Mouse (Mus musculus) stomach, embryonic 14.5 days (tissue): ENCODE measurements around the gene Wipf1. TPM values are rescaled to one million over a fixed set of nuclear protein-coding genes. Genes with fewer than 3 reads are reported as not detected.

ENCODE experiments used
- ATAC-seq: fragments of 200-750 bp; cut with Nextera tagmentation; 2 replicates; pipeline ENCODE4 v1.8.0; 2017; ENCODE audit warnings: low read depth, moderate TSS enrichment; ENCODE audit not compliant: insufficient number of reproducible peaks, insufficient read depth, low FRiP score
- H3K27ac ChIP-seq: fragments of 300-500 bp; sonication (generic); 2 replicates; pipeline ENCODE4 v1.5.1; 2014; ENCODE audit warnings: mild to moderate bottlenecking, low read length, moderate library complexity, mixed read lengths
- H3K27me3 ChIP-seq: fragments of 300-500 bp; sonication (generic); 2 replicates; pipeline ENCODE4 v1.6.1; 2014; ENCODE audit warnings: low read length, control low read depth, mixed read lengths; ENCODE audit not compliant: control insufficient read depth, insufficient read depth
- H3K36me3 ChIP-seq: fragments of 300-500 bp; sonication (generic); 2 replicates; pipeline ENCODE4 v1.6.1; 2014; ENCODE audit warnings: mild to moderate bottlenecking, control low read depth, low read length, moderate library complexity, mixed read lengths; ENCODE audit not compliant: control insufficient read depth, insufficient read depth
- H3K4me1 ChIP-seq: fragments of 300-500 bp; sonication (generic); 2 replicates; pipeline ENCODE4 v1.6.1; 2014; ENCODE audit warnings: low read length, control low read depth, mixed read lengths; ENCODE audit not compliant: control insufficient read depth, insufficient read depth
- H3K4me2 ChIP-seq: fragments of 300-500 bp; sonication (generic); replicated peaks from 2 replicates; pipeline ENCODE4 v1.6.1; 2014; ENCODE audit warnings: low read depth, low read length, control low read depth
- H3K4me3 ChIP-seq: fragments of 300-500 bp; sonication (generic); 2 replicates; pipeline ENCODE4 v1.5.1; 2014; ENCODE audit warnings: low read depth, low read length, control low read depth
- H3K9ac ChIP-seq: fragments of 300-500 bp; sonication (generic); replicated peaks from 2 replicates; pipeline ENCODE4 v1.6.1; 2014; ENCODE audit warnings: low read depth, mild to moderate bottlenecking, control low read depth, low read length, moderate library complexity, mixed read lengths
- H3K9me3 ChIP-seq: fragments of 300-500 bp; sonication (generic); 2 replicates; pipeline ENCODE4 v1.6.1; 2016; ENCODE audit warnings: low read depth, low read length, control low read depth; ENCODE audit not compliant: control insufficient read depth
- WGBS: fragments of 180-500 bp; shearing (Covaris S2); extraction: QIAGEN DNeasy Blood & Tissue Kit; methylation state at CpG from one replicate; pipeline ENCODE4 v1.1.7; 2014; 5-methylcytosine and 5-hydroxymethylcytosine counted together
- polyA plus RNA-seq: library from polyadenylated mRNA; unstranded; fragments of >200 nt; fragmentation: Nextera tagmentation; extraction: Ambion mirVana; gene quantifications from 2 replicates; pipeline ENCODE4 v1.2.1, GENCODE M21; 2014

Wipf1 gene
- polyA plus RNA-seq, 1 experiment from 2014 or later, result 12.0 TPM

DNA sequence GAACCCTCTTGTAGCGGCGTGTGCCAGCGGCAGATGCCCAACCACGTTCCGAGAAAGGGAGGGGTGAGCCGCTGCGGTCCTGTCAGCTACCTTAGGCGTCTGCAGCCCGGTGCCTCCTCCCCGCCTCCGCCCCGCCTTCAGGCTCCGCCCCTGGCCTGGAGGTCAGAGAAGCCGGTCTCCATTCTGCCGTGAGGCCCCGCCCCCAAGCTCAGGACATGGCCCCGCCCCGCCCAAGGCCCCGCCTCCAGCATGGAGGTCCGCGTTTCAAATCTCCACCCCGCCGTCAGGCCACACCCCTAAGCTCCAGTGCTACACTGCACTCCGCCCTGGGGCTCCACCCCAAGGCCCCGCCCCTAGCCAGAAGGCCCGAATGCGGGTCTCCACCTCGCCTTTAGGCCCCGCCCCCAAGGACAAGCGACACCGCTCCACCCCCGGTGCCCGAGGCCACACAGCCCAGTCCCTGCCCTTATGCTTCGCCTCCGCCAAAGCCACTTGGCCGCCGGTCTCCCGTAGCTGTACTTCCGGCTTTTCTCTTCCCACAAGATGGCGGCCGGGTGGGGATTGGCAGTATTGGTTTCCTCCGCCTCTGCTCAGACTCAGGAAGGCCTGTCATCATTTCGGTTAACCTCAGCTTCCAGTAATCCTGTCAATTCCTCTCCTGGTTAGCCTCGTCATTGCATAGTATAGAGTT is 143.0 kb downstream of the Wipf1 start, which contains the start of gene Gpr155:
Gpr155 (minus strand) TSS at position 217 of the 691 bp plus-strand sequence.
- peak within 1 kb of the TSS; percentile 46 for H3K9ac ChIP-seq
- H3K36me3 ChIP-seq, result no peaks in the 10 kb centered on the region
- WGBS, result under 1% methylated on average over 44 of the region's 44 CpGs
- H3K27ac ChIP-seq, result peak within 1 kb of the TSS; percentile 40
- peak within 1 kb of the TSS; percentile 65 for H3K4me3 ChIP-seq
- no peaks in the 10 kb centered on the region for H3K9me3 ChIP-seq
- H3K4me2 ChIP-seq, result peak within 1 kb of the TSS; percentile 99
- H3K27me3 ChIP-seq, result no peaks in the 10 kb centered on the region
- H3K4me1 ChIP-seq, result 0 out of 2 replicates have a peak, but pooled peaks cover 3% of the 10 kb centered on the region
- peak; percentile 99 for ATAC-seq

DNA sequence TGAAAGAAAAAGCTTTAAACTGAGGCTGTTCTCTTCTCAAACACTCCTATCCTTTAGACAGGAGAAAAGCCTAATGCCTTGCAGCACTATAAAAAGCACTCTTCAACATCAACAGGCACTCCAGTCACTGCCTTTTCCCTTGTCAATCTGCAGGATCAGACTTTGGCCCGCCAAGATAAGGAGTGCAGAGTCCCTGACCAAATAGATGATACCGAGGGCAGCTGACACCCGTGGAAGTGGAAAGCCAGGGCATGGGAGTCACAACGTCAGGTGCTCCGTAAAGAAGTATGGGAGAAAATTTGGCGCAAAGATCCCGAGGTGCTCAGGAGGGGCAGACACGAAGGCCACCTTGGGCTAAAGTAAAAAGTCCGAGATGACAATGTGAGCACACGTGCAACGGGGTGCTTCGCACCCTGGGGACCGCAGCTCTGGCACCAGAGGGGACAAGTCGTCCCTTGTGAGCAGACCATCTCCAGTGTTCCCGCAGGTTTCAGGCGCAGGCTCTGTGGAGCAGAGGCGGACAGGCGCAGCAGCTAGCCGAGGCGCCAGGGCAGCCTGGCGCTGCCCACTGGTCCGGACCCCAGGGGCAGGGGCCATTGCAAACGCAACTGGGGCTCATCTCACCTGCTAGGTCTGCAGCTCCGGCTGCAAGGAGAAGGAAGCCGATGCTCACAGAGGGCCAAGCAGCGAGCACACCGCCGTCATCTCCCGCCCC is 143.7 kb downstream of the Wipf1 start:
- Histone ChIP-seq H3K4me3 (peak overlapping the region; percentile 65), H3K4me2 (peak overlapping the region; percentile 99), H3K9ac (peak overlapping the region; percentile 46), H3K27ac (0 out of 2 replicates have a peak overlapping the region, but pooled peaks have one; percentile 6), H3K27me3 (no peaks in the 10 kb centered on the region), H3K4me1 (0 out of 2 replicates have a peak, but pooled peaks cover 3% of the 10 kb centered on the region), H3K36me3 (no peaks in the 10 kb centered on the region), H3K9me3 (no peaks in the 10 kb centered on the region)
- ATAC-seq, result no peak
- WGBS, result 2% methylated on average over 29 of the region's 29 CpGs

DNA sequence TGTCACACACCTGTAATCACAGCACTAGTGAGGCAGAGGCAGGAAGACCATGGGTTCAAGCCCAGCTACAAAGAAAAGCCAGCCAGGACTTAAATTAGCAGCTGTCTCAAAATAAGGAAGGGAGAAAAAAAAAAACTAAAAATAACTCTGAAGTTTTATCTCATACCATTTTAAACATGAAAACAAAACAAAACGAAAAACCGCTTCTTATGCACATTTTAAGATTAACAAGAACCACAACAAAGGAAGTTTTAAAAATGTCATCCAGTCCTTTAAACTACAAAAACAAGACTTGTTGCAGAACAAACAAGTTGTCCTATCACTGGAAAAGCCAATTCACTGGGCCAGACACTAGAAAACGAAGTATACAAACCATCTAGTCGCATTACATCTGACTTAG is 144.4 kb downstream of the Wipf1 start:
- Histone ChIP-seq H3K9me3 (no peaks in the 10 kb centered on the region), H3K4me1 (0 out of 2 replicates have a peak, but pooled peaks cover 3% of the 10 kb centered on the region), H3K4me2 (peak overlapping the region; percentile 99), H3K4me3 (no peak overlapping the region; the same call in 1 of the 2 replicates), H3K27ac (no peak overlapping the region), H3K36me3 (no peaks in the 10 kb centered on the region), H3K27me3 (no peaks in the 10 kb centered on the region), H3K9ac (no peak overlapping the region)
- 88% methylated on average over 4 of the region's 4 CpGs for WGBS
- ATAC-seq, result no peak

DNA sequence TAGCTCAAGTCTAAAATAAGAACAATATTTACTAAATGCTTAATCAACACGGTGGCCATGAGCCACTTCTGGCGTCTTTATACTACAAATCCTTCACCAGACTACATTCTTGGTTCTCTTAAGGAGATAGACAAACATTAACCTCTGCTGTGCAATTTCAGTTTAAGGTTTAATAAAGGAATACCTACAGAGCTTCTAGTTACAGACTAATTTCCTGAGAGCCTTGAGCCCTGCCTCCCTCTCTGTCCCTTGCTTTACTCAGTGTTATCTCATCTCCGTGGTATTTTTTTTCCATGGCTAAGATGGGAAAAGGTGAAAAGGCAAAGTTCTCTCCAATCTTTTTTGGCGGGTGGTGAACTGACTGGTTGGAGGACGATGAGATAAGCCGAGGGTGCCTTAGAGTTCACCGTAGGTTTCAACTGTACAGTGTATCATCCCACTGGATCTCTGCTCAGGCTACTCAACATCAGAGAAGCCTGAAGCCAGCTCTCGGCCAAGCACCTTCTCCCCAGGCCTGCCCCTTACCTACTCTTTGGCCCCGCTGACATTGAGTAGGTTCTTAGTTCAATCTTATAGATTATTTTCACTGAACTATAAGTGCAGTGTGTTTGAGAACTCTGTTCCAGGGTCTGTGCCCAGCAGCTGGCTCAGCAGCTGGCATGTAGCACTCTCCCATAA is 149.1 kb downstream of the Wipf1 start:
- no peak overlapping the region for H3K27ac ChIP-seq
- no peak overlapping the region for H3K9ac ChIP-seq
- H3K27me3 ChIP-seq, result no peaks in the 10 kb centered on the region
- H3K9me3 ChIP-seq, result no peaks in the 10 kb centered on the region
- H3K4me2 ChIP-seq, result no peak overlapping the region
- no peaks in the 10 kb centered on the region for H3K36me3 ChIP-seq
- no peaks in the 10 kb centered on the region for H3K4me1 ChIP-seq
- H3K4me3 ChIP-seq, result no peak overlapping the region
- WGBS, result 67% methylated on average over 9 of the region's 9 CpGs
- ATAC-seq, result no peak

DNA sequence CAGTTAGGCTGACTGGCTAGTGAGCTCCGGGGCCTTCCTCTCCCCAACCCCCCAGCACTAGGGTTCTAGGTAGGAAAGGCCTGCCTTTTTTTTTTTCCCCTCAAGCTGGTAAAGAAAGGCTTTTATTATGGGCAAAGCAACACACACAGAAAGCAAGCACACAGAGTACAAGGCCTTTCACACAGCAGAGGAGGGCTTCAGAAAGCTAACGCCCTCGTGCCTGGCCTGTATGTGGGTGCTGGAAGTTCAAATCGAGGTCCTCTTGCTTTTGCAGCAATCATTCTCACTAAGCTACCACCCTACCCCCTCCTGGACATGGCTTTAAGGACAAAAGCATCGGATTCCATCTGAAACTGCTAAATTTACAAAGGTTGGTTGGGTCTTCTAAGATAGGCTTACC is 149.9 kb downstream of the Wipf1 start:
- H3K27ac ChIP-seq, result no peak overlapping the region
- H3K4me1 ChIP-seq, result no peaks in the 10 kb centered on the region
- ATAC-seq, result no peak
- H3K27me3 ChIP-seq, result no peaks in the 10 kb centered on the region
- no peaks in the 10 kb centered on the region for H3K9me3 ChIP-seq
- whole genome bisulfite sequencing, result 76% methylated on average over 5 of the region's 5 CpGs
- no peak overlapping the region for H3K9ac ChIP-seq
- no peaks in the 10 kb centered on the region for H3K36me3 ChIP-seq
- no peak overlapping the region for H3K4me2 ChIP-seq
- H3K4me3 ChIP-seq, result no peak overlapping the region

Other genes starting within 250 kb of the Wipf1 start
- gene Scrn3, start 217.1 kb downstream of the Wipf1 start, polyA plus RNA-seq, result 10.6 and 11.7 TPM in 2 replicates
- gene Cir1, start 217.0 kb downstream of the Wipf1 start, polyA plus RNA-seq, result 28.1 and 29.6 TPM in 2 replicates
- 3.9 and 4.3 TPM in 2 replicates for gene Gpr155, start 143.2 kb downstream of the Wipf1 start, polyA plus RNA-seq
- 0.07 and 0.11 TPM in 2 replicates for gene Chrna1, start 50.6 kb upstream of the Wipf1 start, polyA plus RNA-seq
- gene Chn1, start 245.6 kb upstream of the Wipf1 start, polyA plus RNA-seq, result 24.2 and 26.0 TPM in 2 replicates